Mouse (Mus musculus): ENCODE data around the gene Rpl22.
A peak's percentile ranks its signal among the peaks of the same experiment; 100 is the strongest.

Gene Rpl22

DNA sequence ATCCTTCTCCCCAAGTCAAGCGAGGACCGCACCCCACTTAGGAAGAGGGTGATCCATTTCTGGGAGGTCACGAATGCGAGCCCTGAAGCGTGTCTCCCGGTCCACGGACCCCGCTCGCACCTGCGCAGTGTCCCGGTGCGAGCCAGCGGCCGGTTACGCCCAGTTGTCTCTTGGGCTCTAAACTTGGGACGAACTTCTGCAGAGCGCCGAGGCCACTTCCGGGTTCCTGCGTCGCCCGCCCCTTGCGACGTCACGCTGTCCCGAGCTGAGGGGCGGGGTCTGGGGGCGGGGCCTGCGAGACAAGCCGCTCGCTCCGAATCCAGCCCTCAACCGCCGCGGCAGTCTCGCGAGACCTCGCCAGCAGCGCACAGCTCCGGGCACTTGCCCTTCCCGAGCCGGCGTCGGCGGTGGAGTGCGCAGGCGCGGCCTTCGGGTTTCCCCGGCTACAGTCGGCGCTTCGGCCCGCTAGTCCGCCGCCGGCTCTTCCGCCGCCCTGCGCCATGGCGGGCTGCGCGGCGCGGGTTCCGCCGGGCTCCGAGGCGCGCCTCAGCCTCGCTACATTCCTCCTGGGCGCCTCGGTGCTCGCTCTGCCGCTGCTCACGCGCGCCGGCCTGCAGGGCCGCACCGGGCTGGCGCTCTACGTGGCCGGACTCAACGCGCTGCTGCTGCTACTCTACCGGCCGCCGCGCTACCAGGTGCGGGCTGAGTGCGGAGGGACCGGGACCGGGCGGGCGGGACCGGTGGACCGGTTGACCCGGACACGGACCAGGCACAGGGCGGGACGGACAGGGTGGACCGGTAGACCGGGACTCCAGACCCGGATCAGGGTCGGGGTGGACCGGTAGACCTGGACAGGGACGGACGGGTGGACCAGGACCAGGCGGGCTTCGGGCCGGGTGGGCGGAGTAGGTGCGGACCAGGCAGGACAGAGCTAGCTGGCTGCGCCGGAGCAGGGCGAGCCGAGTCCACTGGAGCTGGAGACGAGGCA, 28.4 kb upstream of the Rpl22 start, which contains the start of gene Icmt:
Icmt (plus strand) TSS at position 354 of the 988 bp plus-strand sequence.
- peak; percentile 100 for DNase-seq (ENCODE audit: low spot score in 2 of 2)

DNA sequence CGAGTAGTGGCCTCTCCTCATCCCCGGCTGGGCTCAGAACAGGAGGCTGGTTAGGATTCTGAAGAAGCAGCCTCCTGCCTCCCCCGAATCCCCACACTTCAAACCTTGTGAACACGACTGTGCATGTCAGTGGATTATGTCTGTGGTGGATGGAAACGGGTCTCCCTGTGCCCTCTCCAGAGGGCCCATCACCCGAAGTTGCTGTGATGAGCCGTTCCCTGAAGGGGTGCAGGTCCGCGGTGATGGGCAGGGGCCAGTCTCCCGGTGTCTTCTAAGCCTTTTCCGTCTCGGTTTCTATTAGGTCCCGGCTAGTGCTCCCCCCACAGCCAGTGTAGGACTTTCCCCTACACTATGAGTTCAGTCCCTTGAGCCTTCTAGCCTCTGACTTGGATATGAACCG, 26.7 kb upstream of the Rpl22 start:
- DNase-seq (ENCODE audit: low spot score in 2 of 2) = no peak

DNA sequence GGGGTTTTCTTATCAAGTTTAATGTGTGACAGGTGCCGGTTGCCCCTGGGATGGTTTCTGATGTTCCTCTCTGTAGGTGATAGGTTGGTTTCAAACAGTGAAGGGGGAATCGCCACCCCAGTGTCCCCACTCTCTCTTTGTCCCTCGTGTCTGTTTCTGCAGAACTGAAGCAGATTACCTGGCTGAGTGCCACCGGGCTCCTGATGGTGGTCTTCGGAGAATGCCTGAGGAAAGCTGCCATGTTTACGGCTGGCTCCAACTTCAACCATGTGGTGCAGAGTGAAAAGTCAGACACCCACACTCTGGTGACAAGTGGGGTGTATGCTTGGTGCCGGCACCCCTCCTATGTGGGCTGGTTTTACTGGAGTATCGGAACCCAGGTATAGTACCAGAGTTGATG, 25.2 kb upstream of the Rpl22 start:
- no peak for DNase-seq (ENCODE audit: low spot score in 2 of 2)

DNA sequence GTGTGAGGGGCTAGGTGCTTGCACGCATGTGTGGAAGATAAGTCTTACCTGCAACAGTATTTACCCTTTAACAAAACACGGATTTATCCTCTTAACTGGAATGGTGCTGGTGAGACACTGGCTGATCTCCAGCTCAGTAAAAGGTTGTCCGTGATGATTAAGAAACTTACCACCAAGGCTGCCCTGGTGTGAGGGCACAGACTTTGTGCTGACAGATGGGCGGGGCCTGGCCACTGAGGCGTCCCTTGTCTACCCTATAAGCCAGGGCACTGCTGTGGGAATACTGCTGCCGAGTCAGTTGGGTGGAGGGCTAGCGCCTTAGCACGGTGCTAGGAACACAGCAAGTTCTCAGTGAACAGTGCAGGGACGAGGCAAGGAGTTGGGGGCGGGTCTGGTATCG, 23.5 kb upstream of the Rpl22 start:
- DNase-seq (ENCODE audit: low spot score in 2 of 2) = no peak

DNA sequence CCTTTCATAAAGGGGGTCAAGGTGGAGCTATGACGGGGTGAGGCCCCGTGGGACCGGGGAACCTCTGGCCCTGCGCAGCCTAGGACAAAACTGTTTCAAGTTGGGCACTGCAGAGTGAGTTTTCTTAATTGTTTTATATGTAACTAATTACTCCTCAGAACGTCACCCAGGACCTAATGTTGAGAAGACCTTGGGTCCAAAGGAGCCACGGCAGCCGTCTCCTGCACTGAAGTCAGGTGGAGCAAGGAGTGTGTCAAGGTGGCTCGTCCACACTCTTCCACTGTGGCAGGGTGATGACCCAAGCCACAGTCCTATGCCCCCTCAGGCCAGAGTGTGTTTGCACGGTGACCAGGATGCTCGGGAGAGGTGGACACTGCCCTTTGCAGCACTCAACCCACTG, 22.4 kb upstream of the Rpl22 start:
- DNase-seq (ENCODE audit: low spot score in 2 of 2) = no peak

DNA sequence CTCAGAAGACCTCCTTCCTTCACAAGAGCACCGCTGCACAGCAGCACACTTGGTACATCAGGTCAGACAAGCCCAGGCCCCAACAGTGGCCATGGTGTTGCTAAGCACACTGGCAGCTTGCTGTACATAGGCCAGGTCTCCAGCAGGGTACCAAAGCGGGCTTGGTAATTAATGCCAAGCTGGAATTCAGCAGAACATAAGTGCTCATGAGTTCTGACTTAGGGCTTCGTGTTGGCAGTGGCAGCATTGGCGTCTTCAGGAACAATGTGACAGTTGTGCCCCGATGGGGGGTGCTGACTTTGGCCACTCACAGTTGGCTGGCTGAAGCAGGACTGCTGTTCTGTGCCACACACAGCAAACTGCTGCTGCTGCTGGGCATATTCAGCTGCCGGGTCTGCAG, 20.9 kb upstream of the Rpl22 start:
- no peak for DNase-seq (ENCODE audit: low spot score in 2 of 2)

DNA sequence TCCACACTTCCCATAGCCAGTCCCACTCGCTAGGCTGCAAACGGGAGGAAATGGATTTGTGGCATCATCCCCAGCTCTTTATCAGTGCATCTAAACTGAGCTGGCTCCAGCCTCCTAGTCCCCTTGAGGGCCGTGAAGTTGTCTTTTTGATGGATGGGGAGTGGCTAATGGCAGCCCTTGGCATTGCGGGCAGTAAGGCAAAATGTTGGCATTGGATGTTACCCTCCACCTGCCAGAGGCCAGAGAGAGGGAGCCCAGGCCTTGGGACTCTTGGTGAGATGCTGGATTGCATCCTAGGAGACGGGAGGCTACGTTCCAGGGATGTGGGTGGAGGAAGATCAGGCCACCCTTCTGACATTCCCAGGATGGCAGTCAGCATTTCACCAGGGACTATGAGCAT, 19.6 kb upstream of the Rpl22 start:
- no peak for DNase-seq (ENCODE audit: low spot score in 2 of 2)

DNA sequence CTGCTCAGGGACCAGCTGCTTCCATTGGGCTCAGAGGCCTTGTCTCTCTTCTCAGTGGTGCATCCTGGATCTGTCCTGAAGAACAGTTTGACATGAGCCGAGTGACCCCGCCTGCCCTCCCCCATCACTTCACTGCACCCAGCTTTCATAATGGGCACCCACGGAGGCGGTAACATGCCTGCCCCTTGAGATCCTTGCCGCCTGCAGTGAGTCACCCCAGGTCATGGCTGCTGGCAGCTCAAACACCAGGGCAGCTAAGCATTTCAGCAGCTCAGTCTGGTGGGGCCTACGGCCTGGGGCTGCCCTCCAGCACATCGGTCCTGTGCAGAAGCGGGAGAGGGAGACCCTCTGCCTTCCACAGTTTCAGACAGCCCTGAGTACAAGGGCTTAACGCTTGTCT, 18.0 kb upstream of the Rpl22 start:
- no peak for DNase-seq (ENCODE audit: low spot score in 2 of 2)

DNA sequence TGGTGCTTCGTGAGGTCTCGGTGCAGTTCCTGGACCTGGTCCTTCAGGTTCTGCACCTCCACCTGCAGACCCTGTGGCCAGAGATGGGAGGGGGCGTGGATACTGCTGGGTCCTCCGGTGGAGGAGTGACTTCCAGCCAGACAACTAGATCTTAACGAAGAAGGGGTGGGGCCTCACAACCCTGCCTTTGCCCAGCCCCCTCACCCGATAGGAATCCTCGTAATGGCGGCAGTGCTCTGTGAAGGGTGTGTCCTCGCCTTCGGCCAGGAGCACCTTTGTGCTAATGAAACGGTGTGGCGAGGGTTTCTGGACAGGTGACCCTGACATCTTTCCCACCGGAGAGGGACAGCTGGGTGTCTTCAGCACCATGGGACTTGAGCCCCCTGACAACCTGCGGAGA, 13.4 kb upstream of the Rpl22 start:
- no peak for DNase-seq (ENCODE audit: low spot score in 2 of 2)

DNA sequence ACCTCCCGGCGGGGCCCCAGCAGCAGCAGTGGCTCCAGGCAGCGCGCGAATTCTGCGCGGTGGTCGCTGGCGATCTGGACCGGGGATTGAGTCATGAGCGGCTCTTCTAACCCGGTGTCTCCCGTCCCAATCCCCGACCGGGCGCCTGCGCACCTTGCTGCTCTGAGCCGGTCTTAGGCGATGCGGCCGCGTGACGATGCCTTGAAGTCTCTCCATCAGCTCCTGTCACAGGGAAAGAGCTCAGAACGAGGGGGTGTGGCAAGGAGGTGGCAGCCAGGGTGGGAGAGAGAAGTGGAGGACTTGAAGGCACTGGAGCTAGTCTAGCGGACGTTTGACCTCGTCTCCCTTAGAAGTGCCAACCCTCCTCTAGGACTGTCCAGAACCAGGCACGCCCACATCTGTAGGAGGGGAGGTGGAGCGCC, 12.3 kb upstream of the Rpl22 start:
- DNase-seq (ENCODE audit: low spot score in 2 of 2) = no peak

DNA sequence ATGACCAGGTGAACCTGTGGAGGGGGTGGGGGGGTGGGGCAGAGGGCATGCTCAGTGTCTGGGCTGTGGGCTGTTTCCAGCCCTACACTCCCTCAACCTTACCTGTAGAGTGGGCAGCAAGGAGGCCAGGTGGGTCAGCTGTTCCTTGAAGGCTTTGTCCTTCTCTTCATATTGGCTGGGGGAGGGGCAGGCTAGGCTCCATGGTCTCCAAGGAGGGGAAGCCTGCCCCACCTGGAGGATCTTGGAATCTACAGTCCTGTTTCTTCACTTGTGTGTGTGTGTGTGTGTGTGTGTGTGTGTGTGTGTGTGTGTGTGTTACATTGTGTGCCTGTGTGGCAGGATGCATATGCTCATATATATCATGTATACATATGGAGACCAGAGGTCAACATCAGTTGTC, 11.6 kb upstream of the Rpl22 start:
- no peak for DNase-seq (ENCODE audit: low spot score in 2 of 2)

DNA sequence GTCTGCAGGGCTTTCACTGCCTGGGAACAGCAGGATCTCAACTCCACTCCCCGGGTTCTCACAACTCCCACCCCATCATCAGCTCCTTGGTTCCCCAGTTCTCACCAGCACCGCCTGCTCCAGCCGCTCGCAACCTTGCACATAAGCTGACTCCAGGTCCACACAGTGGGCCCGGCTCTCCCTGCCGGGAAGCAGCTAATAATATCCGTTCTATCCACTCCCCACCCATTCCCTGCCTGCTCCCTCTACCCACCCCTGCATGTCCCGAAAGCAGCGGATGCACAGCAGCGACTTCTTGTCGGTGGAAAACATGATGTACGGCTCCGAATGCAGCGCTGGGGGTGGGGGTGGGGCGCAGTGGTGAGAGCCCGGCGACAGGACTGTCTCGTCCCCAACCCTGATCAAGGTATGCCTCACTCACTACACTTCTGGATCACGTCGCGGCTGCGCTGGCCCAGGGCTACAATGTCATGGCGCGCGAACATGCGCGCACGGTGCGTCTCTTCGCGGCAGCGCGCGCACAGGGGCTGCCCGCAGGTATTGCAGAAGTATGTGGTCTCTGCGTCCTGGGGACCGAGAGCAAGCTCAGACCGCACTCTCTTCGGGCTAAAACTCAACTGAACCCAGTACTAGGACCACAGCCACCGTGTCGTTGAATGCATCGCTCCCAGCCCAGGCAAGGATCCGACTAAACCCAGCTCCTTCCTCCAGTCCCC, 9.9 kb upstream of the Rpl22 start:
- no peak for DNase-seq (ENCODE audit: low spot score in 2 of 2)

DNA sequence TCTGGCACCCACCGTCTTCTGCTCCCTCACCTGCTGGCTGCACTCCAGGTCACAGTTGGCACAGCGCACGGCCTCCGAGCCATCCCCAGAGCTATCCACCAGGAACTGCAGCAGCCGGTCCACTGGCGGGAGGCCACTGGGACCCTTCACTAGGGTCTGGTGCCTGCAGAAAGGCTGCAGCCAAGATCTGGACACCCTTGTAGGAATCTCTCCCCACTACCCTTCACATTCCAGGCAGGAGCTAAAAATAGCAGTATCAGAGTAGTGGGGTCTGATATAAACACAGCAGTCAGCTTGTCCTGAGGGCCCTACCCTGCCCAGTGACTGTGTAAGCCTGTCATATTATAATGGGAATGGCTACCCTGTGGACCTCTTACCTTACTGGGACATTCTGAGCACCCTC, 7.9 kb upstream of the Rpl22 start:
- DNase-seq (ENCODE audit: low spot score in 2 of 2) = no peak

DNA sequence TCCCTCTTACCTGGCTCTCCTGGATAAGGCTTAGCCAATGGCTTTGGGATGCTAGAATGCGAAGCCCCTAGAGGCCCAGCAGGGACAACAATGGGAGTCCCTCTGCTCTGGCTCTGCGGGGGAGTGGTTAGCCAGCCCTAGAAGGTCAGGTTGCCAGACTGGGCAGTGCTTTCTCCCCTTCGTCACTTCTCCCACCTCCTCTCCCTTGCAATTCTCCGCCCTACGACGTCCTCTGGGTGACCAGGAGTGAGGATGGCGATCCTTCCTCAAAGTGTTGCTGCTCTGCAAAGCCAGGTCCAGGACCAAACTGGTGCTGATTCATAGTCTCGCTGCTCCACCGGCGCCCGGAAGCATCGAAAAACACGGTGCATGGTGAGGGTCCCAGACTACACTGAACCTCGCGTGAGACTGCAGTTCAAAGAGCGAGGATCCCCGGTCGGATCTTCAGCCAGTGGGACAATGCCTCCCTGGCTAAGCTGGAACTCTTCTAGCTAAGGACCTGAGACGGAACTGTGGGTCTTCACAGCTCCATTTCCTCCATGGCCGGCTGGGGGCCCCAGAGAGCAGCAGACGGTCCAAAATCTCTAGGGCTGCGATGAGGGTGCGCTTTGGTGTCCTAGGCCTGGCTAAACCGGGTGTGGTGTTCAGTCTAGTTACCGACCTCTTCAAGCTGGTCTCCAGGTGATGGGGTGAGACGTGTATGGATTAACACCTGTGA, 6.9 kb upstream of the Rpl22 start, which contains the start of gene Rnf207:
Rnf207 (minus strand) TSS at position 477 of the 718 bp plus-strand sequence.
- DNase-seq (ENCODE audit: low spot score in 2 of 2) = peak; percentile 42 to 47

DNA sequence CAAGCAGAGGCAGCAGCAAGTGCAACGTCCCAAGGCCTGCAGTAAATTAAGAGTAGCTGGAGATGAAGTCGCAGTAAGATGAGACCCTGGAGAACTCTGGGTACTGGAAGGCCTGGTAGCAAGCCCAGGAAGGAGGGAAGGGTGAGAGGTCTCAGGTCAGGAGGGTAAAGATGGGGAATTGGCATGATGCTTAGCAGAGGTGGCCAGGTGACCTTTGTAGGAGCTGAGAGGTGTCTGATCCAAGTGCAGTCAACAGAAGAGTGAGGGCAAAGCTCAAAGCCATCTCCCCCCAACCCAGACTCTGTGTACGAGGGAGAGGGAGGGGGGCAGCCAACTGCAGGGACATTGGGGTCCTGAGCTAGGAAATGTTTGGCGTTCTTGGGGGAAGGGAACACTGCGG, 4.1 kb upstream of the Rpl22 start:
- no peak for DNase-seq (ENCODE audit: low spot score in 2 of 2)

DNA sequence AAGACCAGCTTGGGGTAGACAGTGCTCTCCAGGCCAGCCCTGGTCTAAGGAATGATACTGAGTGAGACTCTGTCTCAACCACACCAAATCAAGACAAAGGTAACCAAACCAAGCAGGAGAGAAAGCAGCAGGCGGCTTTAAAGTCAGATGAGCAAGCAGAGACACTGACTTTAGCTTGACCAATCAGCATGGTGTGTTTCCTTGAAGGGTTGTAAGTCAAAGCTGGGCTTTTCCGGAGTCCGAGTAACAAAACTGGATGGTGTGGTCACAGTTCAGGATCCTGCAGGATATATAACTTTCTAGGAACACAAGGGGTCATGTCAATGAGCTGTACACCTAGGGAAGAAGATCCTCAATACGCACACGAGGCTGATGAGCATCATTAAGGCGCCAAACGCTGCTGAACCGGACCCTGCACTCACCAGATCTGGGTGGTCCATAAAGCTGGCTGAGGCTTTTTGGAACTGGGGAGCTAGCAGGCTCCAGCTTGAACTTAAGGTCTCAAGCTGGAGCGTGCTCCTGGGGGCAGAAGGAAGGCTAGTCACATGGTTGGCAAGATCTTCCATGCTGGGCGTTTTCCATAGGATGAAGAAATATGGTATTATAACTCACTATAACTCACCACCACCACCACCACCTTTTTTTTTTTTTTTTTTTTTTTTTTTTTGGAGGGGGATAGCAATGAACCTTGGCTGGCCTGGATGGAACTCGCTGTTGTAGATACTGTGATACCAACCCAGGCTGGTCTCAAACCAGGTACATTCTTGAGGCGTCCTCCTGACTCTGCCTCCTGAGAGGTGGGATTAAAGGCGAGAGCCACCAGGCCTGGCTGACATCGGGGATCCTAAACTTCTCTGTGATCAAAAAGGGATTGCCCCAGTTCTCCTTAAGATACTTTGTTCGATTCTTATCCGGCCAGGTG, 640 bp upstream of the Rpl22 start:
- no peak for DNase-seq (ENCODE audit: low spot score in 2 of 2)

DNA sequence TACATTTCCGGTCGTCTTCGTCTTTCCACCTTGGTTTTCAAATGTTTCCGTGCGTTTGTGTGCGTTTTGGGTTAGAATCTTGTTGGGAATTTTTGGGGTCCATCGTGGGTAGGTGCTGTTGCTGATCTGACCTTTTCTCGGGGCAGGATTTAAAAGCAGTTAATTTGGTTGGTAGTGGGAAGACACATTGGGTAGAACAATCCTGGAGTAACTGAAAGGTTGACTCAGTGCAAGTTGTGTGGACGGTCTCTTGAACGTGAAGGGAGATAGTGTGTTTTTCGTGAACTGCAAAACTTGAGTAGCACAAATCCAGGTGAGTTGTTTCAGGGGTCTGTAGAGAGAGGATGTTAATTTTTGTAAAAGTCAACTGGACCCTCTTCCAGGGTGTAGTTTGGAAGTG, 1.0 kb downstream of the Rpl22 start:
- DNase-seq (ENCODE audit: low spot score in 2 of 2) = no peak

DNA sequence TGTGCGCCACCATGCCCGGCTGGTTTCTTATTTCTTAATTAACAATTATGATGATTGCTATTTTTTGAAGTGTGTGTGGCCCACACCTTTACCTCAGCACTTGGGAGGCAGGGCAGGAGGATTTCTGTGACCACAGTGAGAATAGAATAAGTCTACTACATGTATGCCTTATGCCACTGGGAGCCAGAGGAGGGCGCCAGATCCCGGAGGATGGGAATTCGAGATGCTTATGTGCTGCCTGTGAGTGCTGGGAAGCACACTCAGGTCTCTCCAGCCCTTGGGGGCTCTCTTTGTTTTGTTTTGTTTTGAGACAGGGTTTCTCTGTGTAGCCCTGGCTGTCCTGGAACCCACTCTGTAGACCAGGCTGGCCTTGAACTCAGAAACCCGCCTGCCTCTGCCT, 3.1 kb downstream of the Rpl22 start:
- peak; percentile 26 to 36 for DNase-seq (ENCODE audit: low spot score in 2 of 2)

DNA sequence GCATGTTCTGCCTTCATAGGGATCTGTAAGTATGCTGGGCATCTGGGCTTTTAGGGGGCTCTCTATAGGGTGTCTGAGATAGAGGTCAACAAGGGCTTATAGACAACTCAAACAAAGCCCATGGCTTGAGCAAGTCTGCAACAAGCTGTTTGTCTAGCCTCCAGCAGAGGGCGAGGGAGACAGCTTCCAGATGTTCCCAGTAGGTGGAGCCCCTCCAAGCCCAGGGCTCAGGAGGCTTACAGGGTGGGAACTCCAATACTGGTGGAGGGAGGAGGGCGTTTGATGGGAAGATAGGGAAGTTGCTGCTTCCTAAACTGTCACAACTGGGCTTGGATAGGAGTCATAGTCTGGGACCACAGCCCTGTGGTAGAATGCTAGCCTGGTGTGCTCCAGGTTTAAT, 7.4 kb downstream of the Rpl22 start:
- peak; percentile 27 to 30 for DNase-seq (ENCODE audit: low spot score in 2 of 2)

DNA sequence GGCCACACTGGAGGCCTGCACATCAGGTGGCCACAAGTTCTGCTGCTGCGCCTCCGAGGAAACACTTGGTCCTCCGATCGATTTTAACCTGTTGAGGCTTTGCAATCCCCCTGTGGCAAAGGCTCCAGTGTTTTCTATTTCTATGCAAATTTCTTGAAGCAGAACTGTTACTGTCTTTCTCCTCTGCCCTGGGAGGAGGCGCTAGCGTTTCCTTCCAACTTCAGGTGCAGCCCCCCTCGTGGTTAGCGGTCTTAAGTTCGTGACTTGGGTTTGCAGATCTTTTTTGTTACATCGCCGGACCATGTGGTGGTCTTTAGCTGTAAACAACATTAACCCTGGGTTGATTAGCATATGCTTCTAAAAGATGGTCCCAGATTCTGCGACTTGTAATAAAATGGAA, 8.0 kb downstream of the Rpl22 start:
- DNase-seq (ENCODE audit: low spot score in 2 of 2) = no peak

DNA sequence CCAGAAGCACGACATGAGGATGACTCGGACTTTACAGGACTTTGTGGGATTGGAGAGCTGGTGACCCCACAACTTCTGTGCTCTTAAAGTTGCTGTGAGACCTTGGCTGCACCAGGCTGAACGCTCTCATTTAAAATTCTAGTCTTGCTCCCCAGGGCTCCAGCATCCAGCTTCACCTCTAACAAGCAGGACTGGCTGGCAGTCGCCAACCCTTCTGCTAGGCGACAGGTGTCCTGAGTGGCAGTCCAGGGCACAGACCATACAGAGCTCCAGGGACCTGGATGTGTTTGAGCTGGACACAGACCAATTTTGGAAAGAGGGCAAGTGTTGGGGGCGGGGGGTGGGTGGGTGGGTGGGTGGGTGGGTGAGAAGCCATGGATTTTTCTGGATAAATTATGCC, 12.2 kb downstream of the Rpl22 start:
- DNase-seq (ENCODE audit: low spot score in 2 of 2) = no peak
